Mouse (Mus musculus) forebrain, embryonic 12.5 days (tissue): ENCODE results near the gene Zfp704. TPM values are rescaled to one million over a fixed set of nuclear protein-coding genes. Genes with fewer than 3 reads are reported as not detected.

Experiments used
- ATAC-seq: fragments of 200-750 bp; cut with Nextera tagmentation; 2 replicates; pipeline ENCODE4 v1.8.0; 2017; ENCODE audit warnings: moderate TSS enrichment; ENCODE audit not compliant: low FRiP score
- H3K27ac ChIP-seq: fragments of 300-500 bp; sonication (generic); 2 replicates; pipeline ENCODE4 v1.5.1; 2016; ENCODE audit warnings: mild to moderate bottlenecking
- H3K27me3 ChIP-seq: fragments of 300-500 bp; sonication (generic); 2 replicates; pipeline ENCODE4 v1.6.1; 2016; ENCODE audit warnings: mild to moderate bottlenecking
- H3K36me3 ChIP-seq: fragments of 300-500 bp; sonication (generic); replicated peaks from 2 replicates; pipeline ENCODE4 v1.6.1; 2016; ENCODE audit warnings: mild to moderate bottlenecking
- H3K4me1 ChIP-seq: fragments of 300-500 bp; sonication (generic); 2 replicates; pipeline ENCODE4 v1.6.1; 2016
- H3K4me2 ChIP-seq: fragments of 300-500 bp; sonication (generic); 2 replicates; pipeline ENCODE4 v1.6.1; 2016; ENCODE audit warnings: mild to moderate bottlenecking, moderate library complexity
- H3K4me3 ChIP-seq: fragments of 300-500 bp; sonication (generic); replicated peaks from 2 replicates; pipeline ENCODE4 v1.5.1; 2016; ENCODE audit warnings: mild to moderate bottlenecking
- H3K9ac ChIP-seq: fragments of 300-500 bp; sonication (generic); 2 replicates; pipeline ENCODE4 v1.6.1; 2016; ENCODE audit warnings: mild to moderate bottlenecking
- H3K9me3 ChIP-seq: fragments of 300-500 bp; sonication (generic); 2 replicates; pipeline ENCODE4 v1.6.1; 2016
- WGBS: fragments of 180-500 bp; shearing (Covaris S2); methylation state at CpG from one replicate; pipeline ENCODE4 v1.1.7; 2016; 5-methylcytosine and 5-hydroxymethylcytosine counted together
- polyA plus RNA-seq: library from polyadenylated mRNA; unstranded; fragments of >200 nt; fragmentation: Nextera tagmentation; extraction: Ambion mirVana; gene quantifications from 2 replicates; pipeline ENCODE4 v1.2.1, GENCODE M21; 2016

Gene Zfp704
- polyA plus RNA-seq, 1 experiment from 2014 or later: 10.0 TPM

DNA sequence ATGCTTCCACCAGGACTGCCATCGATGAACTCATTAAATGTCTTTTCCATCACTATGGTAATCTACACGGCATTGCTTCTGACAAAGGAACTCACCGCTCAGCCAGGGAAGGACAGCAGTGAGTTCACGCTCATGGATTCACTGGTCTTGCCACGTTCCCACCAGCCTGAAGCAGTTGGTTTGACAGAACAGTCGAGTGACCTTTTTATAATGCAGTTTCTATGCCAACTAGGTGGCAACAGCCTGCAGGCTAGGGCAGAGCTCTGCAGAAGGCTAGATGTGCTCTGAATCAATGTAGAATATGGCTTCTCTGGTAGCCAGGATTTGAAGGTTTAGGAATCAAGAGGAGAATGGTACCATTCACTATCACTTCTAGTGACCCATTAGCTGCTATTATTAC lies 186.2 kb downstream of the Zfp704 start:
- no peak overlapping the region for H3K9ac ChIP-seq
- H3K4me2 ChIP-seq: no peak overlapping the region
- H3K4me3 ChIP-seq: no peak overlapping the region
- no peak overlapping the region for H3K27ac ChIP-seq
- no peak for ATAC-seq
- H3K4me1 ChIP-seq: no peaks in the 10 kb centered on the region
- no peaks in the 10 kb centered on the region for H3K36me3 ChIP-seq
- H3K27me3 ChIP-seq: no peaks in the 10 kb centered on the region
- WGBS: 91% methylated on average over 6 of the region's 6 CpGs
- no peaks in the 10 kb centered on the region for H3K9me3 ChIP-seq

DNA sequence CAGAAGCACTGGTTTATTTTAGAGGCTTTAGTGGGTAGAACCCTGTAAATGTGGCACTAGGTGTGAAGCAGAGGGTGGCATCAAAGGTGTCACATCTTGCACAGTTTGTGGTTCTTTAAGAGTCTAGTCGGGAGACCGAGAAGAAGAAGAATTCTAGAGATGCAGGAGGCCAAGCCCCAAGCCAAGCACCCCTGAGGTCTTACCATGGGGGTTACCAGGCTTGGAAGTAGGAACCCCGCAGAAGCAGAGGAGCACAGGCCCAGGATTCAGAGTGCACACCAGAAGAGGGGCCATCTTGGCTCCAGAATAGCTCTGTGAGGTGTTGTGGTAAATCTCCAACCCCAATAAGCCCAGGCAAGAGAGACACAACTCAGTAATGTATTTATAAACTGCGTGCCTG lies 201.0 kb downstream of the Zfp704 start:
- no peak overlapping the region for H3K4me3 ChIP-seq
- 96% methylated on average over 4 of the region's 4 CpGs for WGBS

DNA sequence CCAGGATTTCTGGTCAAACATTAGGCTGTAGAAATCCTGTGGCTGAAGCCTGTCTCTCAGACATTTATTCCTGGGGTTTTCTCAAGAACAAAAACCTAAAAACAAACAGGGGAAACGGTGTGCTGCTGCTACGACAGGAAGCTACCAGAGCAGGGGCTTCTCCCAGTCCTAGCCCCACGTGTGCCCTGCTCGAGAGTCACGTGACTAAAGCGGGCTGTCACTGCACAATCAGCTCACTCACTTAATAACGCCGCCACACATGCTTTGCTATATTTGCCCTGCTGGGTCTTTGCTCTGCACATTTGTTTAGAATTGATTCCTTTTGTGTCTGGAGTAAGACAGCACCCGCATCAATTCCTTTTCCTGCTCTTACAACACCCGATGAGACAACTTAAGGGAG lies 202.1 kb downstream of the Zfp704 start:
- peaks cover 10% of the 10 kb centered on the region; the same call in 1 of the 2 replicates for H3K4me1 ChIP-seq
- no peaks in the 10 kb centered on the region for H3K9me3 ChIP-seq
- no peaks in the 10 kb centered on the region for H3K36me3 ChIP-seq
- no peak overlapping the region for H3K4me3 ChIP-seq
- no peaks in the 10 kb centered on the region for H3K27me3 ChIP-seq
- no peak overlapping the region for H3K4me2 ChIP-seq
- WGBS: 77% methylated on average over 10 of the region's 10 CpGs
- no peak overlapping the region for H3K27ac ChIP-seq
- H3K9ac ChIP-seq: no peak overlapping the region
- no peak for ATAC-seq

More for the DNA sequence above, 201.0 kb downstream of the Zfp704 start:
- no peak for ATAC-seq
- no peaks in the 10 kb centered on the region for H3K9me3 ChIP-seq
- no peaks in the 10 kb centered on the region for H3K4me1 ChIP-seq
- H3K9ac ChIP-seq: no peak overlapping the region
- H3K36me3 ChIP-seq: no peaks in the 10 kb centered on the region
- no peak overlapping the region for H3K27ac ChIP-seq
- H3K4me2 ChIP-seq: no peak overlapping the region
- H3K27me3 ChIP-seq: no peaks in the 10 kb centered on the region

DNA sequence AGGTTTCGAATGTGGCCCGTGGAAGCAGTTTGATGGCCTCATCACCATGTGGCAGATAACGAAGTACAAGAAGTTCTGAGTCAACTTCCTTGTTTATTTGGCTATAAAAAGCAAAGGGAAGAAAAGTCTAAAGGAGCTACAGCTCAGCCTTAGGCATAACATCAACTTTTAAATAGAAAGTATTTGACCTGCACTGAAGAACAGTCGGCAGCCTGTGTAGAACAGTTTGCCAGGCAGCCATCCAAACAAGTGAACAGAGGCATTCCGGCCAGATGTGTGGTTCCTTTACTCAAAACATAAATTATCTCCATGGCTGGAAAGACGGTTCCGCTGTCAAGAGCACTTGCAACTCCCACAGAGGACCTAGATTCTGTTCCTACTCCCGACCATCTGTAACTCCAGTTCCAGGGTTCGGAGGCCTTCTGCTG lies 202.8 kb downstream of the Zfp704 start:
- Histone ChIP-seq H3K9ac (no peak overlapping the region), H3K27ac (no peak overlapping the region), H3K4me2 (no peak overlapping the region), H3K4me1 (peaks cover 14% of the 10 kb centered on the region; the same call in 1 of the 2 replicates), H3K9me3 (no peaks in the 10 kb centered on the region), H3K4me3 (no peak overlapping the region), H3K27me3 (no peaks in the 10 kb centered on the region), H3K36me3 (no peaks in the 10 kb centered on the region)
- WGBS: 84% methylated on average over 9 of the region's 9 CpGs
- ATAC-seq: no peak

DNA sequence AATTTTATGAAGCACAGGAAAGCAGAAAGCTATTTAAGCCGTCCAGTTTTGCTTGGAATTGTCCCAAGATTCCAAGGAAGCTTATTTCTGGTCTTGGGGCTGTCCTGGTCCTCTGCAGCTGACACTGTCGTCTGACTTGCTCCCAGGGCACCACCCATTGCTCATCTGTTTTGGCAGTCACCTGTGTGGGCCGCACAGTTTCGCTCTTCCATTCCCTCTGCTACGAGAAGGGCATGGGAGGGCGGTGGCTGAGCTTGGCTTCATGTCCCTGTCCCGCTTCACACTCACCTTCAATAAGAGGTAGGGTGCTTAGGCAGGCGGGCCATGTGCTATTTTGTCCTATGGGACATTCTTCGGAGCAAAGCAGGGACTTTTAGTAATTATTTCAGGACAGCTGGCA lies 204.5 kb downstream of the Zfp704 start:
- 87% methylated on average over 9 of the region's 9 CpGs for WGBS
- Histone ChIP-seq H3K27ac (no peak overlapping the region), H3K36me3 (no peaks in the 10 kb centered on the region), H3K4me1 (peaks cover 14% of the 10 kb centered on the region), H3K9ac (no peak overlapping the region), H3K4me2 (no peak overlapping the region), H3K27me3 (no peaks in the 10 kb centered on the region), H3K4me3 (no peak overlapping the region), H3K9me3 (no peaks in the 10 kb centered on the region)
- ATAC-seq: no peak

DNA sequence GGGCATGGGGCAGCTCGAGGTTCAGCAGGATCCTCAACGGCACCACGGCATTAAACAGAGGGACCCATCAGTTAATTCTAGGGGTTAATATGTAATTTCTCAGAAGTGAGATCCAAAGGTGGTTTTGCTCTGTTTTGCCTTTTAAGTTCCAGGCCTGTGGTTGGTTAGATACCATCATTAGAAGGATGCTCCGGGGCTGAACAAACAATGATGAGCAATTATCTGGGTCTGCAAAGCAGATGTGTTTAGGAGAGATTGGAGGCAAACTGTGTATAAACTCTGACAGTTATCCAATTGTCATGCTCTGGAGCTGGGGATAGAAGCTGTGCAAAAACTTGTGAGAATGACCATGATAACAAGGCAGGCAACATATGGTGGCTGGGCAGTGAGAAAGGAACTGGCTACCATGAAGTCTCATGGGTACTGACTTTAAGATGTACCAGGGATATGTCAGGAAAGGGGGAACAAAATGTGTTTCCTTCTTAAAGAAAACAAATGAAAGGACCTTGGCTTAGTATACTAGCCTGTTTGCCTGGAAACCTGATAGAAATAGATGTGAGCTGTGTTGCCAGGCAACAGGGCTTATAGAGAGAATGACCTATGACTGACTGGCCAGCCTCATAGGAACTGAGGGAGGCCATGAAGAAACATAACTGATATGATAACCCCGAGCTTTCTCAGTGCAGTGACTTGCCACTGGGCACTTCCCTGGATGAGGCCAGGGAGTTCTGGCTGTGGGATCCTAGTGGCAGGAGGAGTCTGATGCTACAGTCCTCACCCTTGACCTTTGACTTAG lies 206.4 kb downstream of the Zfp704 start:
- Histone ChIP-seq H3K4me3 (no peak overlapping the region), H3K4me2 (no peak overlapping the region), H3K4me1 (peaks cover 14% of the 10 kb centered on the region), H3K36me3 (no peaks in the 10 kb centered on the region), H3K9me3 (no peaks in the 10 kb centered on the region), H3K27ac (no peak overlapping the region), H3K9ac (no peak overlapping the region), H3K27me3 (no peaks in the 10 kb centered on the region)
- ATAC-seq: no peak
- WGBS: 76% methylated on average over 5 of the region's 5 CpGs

DNA sequence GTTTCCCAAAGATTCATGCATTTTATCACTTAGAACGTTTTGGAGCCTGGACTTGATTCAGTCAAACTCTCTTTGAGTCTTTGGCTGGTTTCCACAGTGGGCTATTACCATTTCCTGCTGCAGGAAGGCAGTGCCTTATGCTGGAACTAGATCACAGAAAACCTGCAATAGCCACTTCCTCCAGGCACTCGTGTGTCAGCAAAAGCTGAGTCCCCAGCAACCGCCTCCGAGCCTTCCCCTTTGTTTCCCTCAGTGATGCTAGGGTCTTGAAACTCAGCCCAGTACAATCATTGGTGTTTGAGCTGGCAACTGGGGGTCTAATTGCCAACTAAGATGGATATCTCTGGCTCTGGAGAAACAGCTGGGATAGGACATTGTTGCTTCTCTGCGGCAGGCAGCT lies 207.0 kb downstream of the Zfp704 start:
- H3K27ac ChIP-seq: no peak overlapping the region
- ATAC-seq: no peak

DNA sequence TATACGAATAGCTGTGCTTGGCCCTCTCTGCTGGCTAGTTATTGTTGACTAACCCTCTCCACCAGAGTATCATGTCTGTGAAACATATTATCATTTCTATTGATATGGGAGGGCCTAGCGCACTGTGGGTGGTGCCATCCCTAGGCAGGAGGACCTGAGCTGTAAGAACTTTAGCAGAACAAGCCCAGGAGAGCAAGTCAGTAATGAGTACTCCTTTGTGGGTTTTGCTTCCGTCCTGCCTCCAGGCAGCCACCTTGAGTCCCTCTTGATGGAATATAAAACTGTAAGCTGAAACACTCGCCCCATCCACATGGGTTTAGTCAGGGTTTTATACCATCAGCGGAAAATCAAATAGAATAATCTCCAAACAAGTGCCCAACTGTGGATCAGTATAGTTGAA lies 207.5 kb downstream of the Zfp704 start:
- no peak for ATAC-seq
- Histone ChIP-seq H3K4me2 (no peak overlapping the region), H3K9me3 (no peaks in the 10 kb centered on the region), H3K4me3 (no peak overlapping the region), H3K27me3 (no peaks in the 10 kb centered on the region), H3K4me1 (peaks cover 14% of the 10 kb centered on the region), H3K9ac (no peak overlapping the region), H3K27ac (no peak overlapping the region), H3K36me3 (no peaks in the 10 kb centered on the region)
- 82% methylated on average over 5 of the region's 5 CpGs for WGBS

More for the DNA sequence above, 207.0 kb downstream of the Zfp704 start:
- 46% methylated on average over 5 of the region's 5 CpGs for WGBS
- H3K36me3 ChIP-seq: no peaks in the 10 kb centered on the region
- no peak overlapping the region for H3K9ac ChIP-seq
- H3K9me3 ChIP-seq: no peaks in the 10 kb centered on the region
- H3K4me1 ChIP-seq: peaks cover 14% of the 10 kb centered on the region
- no peaks in the 10 kb centered on the region for H3K27me3 ChIP-seq
- no peak overlapping the region for H3K4me2 ChIP-seq
- no peak overlapping the region for H3K4me3 ChIP-seq

DNA sequence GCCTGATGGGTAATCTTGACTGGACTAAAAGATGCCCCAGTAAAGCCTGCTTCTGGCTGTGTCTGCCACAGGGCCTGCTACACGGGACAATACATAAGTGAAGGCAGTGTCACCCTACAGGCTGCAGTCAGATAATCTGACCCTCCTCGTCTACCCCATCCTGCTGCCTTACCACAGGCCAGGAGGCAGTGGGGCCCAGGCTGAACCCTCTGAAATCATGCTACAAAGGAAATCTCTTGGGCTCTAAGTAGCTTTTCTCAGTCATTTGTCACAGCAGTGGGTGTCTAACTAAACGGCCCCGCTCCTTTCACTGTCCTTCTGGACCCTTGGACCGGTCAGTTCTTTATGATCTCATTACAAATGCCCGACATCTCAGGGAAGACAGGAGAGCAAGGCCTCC lies 208.2 kb downstream of the Zfp704 start:
- no peaks in the 10 kb centered on the region for H3K36me3 ChIP-seq
- no peaks in the 10 kb centered on the region for H3K27me3 ChIP-seq
- no peak overlapping the region for H3K4me3 ChIP-seq
- H3K27ac ChIP-seq: no peak overlapping the region
- H3K4me1 ChIP-seq: peaks cover 14% of the 10 kb centered on the region
- WGBS: 57% methylated on average over 6 of the region's 6 CpGs
- H3K4me2 ChIP-seq: no peak overlapping the region
- no peak overlapping the region for H3K9ac ChIP-seq
- H3K9me3 ChIP-seq: no peaks in the 10 kb centered on the region
- no peak for ATAC-seq

DNA sequence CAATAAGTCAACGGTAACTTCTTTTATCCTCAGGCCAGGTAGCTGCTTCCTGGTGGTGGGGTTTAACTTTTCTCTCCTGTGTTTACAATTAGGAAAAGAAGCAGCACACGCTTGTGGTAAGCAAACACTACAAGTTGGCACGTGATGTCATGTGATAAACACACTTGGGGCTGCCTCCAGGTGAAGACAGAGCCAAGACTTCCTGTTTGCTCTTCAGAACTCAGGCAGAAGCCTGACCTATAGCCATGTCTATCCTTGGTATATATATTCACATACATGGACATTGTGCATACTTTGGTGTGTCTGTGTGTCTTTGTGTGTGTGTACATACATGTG lies 209.0 kb downstream of the Zfp704 start:
- no peaks in the 10 kb centered on the region for H3K36me3 ChIP-seq
- ATAC-seq: no peak

DNA sequence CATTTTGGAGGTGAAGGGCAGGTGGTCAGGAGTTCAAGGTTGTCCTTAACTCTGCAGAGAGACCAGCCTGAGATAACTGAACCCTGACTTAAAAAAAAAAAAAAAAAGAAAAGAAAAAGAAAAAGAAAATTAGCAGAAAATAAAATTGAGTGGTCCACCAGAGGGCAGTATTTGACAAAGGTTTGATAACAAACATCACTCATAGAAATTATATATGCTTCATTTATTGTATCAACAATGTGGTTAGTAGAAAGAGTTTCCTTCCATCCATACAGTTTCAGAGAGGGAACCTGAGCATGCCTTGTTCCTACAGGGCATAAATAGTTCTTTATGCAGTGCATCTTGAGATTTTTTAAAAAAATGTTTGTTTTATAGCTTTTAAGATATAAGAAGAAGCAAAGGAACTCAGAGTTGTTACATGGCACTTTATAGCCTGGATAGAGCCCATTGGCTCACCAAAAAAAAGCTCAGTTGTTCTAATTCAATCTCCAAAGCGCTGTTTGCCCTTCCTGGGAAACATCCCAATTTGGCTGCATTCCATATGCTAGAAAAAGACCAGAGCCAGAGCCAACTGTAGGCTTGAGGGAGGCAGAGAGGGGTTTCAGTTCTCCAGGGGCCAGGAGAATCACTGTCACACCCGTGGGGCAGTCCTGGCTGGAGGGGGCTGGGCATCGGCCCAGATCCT lies 209.5 kb downstream of the Zfp704 start:
- no peaks in the 10 kb centered on the region for H3K27me3 ChIP-seq
- no peaks in the 10 kb centered on the region for H3K9me3 ChIP-seq
- no peak for ATAC-seq
- no peak overlapping the region for H3K4me2 ChIP-seq
- H3K4me1 ChIP-seq: peaks cover 14% of the 10 kb centered on the region
- no peaks in the 10 kb centered on the region for H3K36me3 ChIP-seq
- WGBS: 58% methylated on average over 3 of the region's 3 CpGs
- no peak overlapping the region for H3K9ac ChIP-seq
- H3K27ac ChIP-seq: no peak overlapping the region
- H3K4me3 ChIP-seq: no peak overlapping the region

More for the DNA sequence above, 209.0 kb downstream of the Zfp704 start:
- Histone ChIP-seq H3K27me3 (no peaks in the 10 kb centered on the region), H3K4me2 (no peak overlapping the region), H3K4me3 (no peak overlapping the region), H3K4me1 (peaks cover 14% of the 10 kb centered on the region), H3K9me3 (no peaks in the 10 kb centered on the region), H3K27ac (no peak overlapping the region), H3K9ac (no peak overlapping the region)
- WGBS: 82% methylated on average over 3 of the region's 3 CpGs

DNA sequence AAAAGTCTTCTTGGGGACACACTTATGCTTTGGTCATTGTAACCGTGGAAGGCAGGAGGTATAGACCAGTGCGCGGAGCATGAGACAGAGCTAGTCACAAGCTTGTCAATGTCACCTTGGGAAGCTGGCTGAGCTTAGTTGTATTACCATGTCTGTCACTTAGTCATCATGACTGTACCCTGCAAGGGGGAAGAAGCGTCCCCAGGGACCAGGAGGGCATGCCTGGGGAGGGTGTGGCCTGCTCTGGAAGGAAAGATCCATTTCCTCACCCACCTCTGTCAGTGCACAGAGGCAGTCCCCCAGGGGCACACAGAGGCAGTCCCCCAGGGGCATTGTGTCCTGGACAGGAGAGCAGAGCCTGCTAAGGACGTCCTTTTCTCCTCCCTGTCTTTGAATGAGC lies 211.6 kb downstream of the Zfp704 start:
- H3K4me2 ChIP-seq: no peak overlapping the region
- no peaks in the 10 kb centered on the region for H3K36me3 ChIP-seq
- H3K9ac ChIP-seq: no peak overlapping the region
- ATAC-seq: no peak
- no peak overlapping the region for H3K4me3 ChIP-seq
- H3K27me3 ChIP-seq: no peaks in the 10 kb centered on the region
- 68% methylated on average over 5 of the region's 5 CpGs for WGBS
- H3K9me3 ChIP-seq: no peaks in the 10 kb centered on the region
- peaks cover 8% of the 10 kb centered on the region for H3K4me1 ChIP-seq
- H3K27ac ChIP-seq: no peak overlapping the region
